Mouse (Mus musculus): ENCODE data around the gene Slc45a3. TPM values are rescaled to one million over a fixed set of nuclear protein-coding genes. Genes with fewer than 3 reads are reported as not detected.
A peak's percentile ranks its signal among the peaks of the same experiment; 100 is the strongest.

Gene Slc45a3
- polyA plus RNA-seq (2014; fragmentation: Nextera tagmentation; extraction: Ambion mirVana) = 1.5 and 1.8 TPM in 2 replicates

- ATAC-seq (peak; percentile 82), DNase-seq (ENCODE audit: low spot score) (peak; percentile 59)
- 0% methylated on average over 33 of the region's 35 CpGs for WGBS
- Histone ChIP-seq H3K9ac (ENCODE audit: low read length) (peak within 1 kb of the TSS; percentile 75), H3K27me3 (replicated peaks; ENCODE audit: control insufficient read depth, insufficient read depth, low read length) (no peaks in the 10 kb centered on the region; the same call in 1 of the 2 replicates), H3K4me1 (ENCODE audit: control insufficient read depth, insufficient read depth, low read length) (peaks cover 3% of the 10 kb centered on the region), H3K36me3 (ENCODE audit: control insufficient read depth, insufficient read depth, low read length) (no peaks in the 10 kb centered on the region), H3K4me3 (ENCODE audit: low read depth, low read length) (peak within 1 kb of the TSS; percentile 81), H3K27ac (ENCODE audit: low read depth, low read length) (no peak within 1 kb of the TSS), H3K4me2 (ENCODE audit: low read length) (peak within 1 kb of the TSS; percentile 98), H3K9me3 (replicated peaks; ENCODE audit: control insufficient read depth, low read length) (no peaks in the 10 kb centered on the region)
Observed at GRCm38 (mm10) chr1:131962606-131963084, at the start of gene Slc45a3. Slc45a3 (plus strand) TSS chr1:131962967.

- no peaks in the 10 kb centered on the region for H3K4me1 ChIP-seq (ENCODE audit: control insufficient read depth, insufficient read depth, low read length)
- H3K4me2 ChIP-seq (ENCODE audit: low read length) = no peak overlapping the region
- no peak overlapping the region for H3K4me3 ChIP-seq (ENCODE audit: low read depth, low read length)
- peaks cover 34% of the 10 kb centered on the region for H3K36me3 ChIP-seq (ENCODE audit: control insufficient read depth, insufficient read depth, low read length)
- ATAC-seq = no peak
- no peak overlapping the region for H3K27ac ChIP-seq (ENCODE audit: low read depth, low read length)
- H3K9me3 ChIP-seq (replicated peaks; ENCODE audit: control insufficient read depth, low read length) = no peaks in the 10 kb centered on the region
- no peaks in the 10 kb centered on the region for H3K27me3 ChIP-seq (replicated peaks; ENCODE audit: control insufficient read depth, insufficient read depth, low read length)
- no peak for DNase-seq (ENCODE audit: low spot score)
- 62% methylated on average over 6 of the region's 6 CpGs for WGBS
- no peak overlapping the region for H3K9ac ChIP-seq (ENCODE audit: low read length)
Observed at GRCm38 (mm10) chr1:131917634-131918033, 45.1 kb upstream of the Slc45a3 start.

GRCm38 (mm10) chr1:131919052-131919451 is 43.7 kb upstream of the Slc45a3 start:
- H3K4me1 ChIP-seq (ENCODE audit: control insufficient read depth, insufficient read depth, low read length) = no peaks in the 10 kb centered on the region
- DNase-seq (ENCODE audit: low spot score) (no peak), ATAC-seq (no peak)
- peaks cover 43% of the 10 kb centered on the region for H3K36me3 ChIP-seq (ENCODE audit: control insufficient read depth, insufficient read depth, low read length)
- no peaks in the 10 kb centered on the region for H3K27me3 ChIP-seq (replicated peaks; ENCODE audit: control insufficient read depth, insufficient read depth, low read length)
- no peak overlapping the region for H3K9ac ChIP-seq (ENCODE audit: low read length)
- H3K4me3 ChIP-seq (ENCODE audit: low read depth, low read length) = no peak overlapping the region
- WGBS = 99% methylated on average over 2 of the region's 2 CpGs
- H3K27ac ChIP-seq (ENCODE audit: low read depth, low read length) = no peak overlapping the region
- no peak overlapping the region for H3K4me2 ChIP-seq (ENCODE audit: low read length)
- H3K9me3 ChIP-seq (replicated peaks; ENCODE audit: control insufficient read depth, low read length) = no peaks in the 10 kb centered on the region

GRCm38 (mm10) chr1:131922100-131922499 is 40.7 kb upstream of the Slc45a3 start:
- Histone ChIP-seq H3K9ac (ENCODE audit: low read length) (no peak overlapping the region), H3K4me3 (ENCODE audit: low read depth, low read length) (no peak overlapping the region), H3K4me2 (ENCODE audit: low read length) (no peak overlapping the region), H3K27me3 (replicated peaks; ENCODE audit: control insufficient read depth, insufficient read depth, low read length) (no peaks in the 10 kb centered on the region), H3K27ac (ENCODE audit: low read depth, low read length) (no peak overlapping the region), H3K36me3 (ENCODE audit: control insufficient read depth, insufficient read depth, low read length) (peaks cover 71% of the 10 kb centered on the region), H3K9me3 (replicated peaks; ENCODE audit: control insufficient read depth, low read length) (no peaks in the 10 kb centered on the region), H3K4me1 (ENCODE audit: control insufficient read depth, insufficient read depth, low read length) (no peaks in the 10 kb centered on the region)
- DNase-seq (ENCODE audit: low spot score) = no peak
- ATAC-seq = no peak
- 97% methylated on average over 3 of the region's 3 CpGs for WGBS

- ATAC-seq (no peak), DNase-seq (ENCODE audit: low spot score) (no peak)
- H3K4me3 ChIP-seq (ENCODE audit: low read depth, low read length) = no peak overlapping the region
- H3K4me1 ChIP-seq (ENCODE audit: control insufficient read depth, insufficient read depth, low read length) = no peaks in the 10 kb centered on the region
- no peak overlapping the region for H3K4me2 ChIP-seq (ENCODE audit: low read length)
- H3K9ac ChIP-seq (ENCODE audit: low read length) = no peak overlapping the region
- no peak overlapping the region for H3K27ac ChIP-seq (ENCODE audit: low read depth, low read length)
- peaks cover 52% of the 10 kb centered on the region for H3K36me3 ChIP-seq (ENCODE audit: control insufficient read depth, insufficient read depth, low read length)
- WGBS = 89% methylated on average over 2 of the region's 2 CpGs
- H3K9me3 ChIP-seq (replicated peaks; ENCODE audit: control insufficient read depth, low read length) = no peaks in the 10 kb centered on the region
- H3K27me3 ChIP-seq (replicated peaks; ENCODE audit: control insufficient read depth, insufficient read depth, low read length) = no peaks in the 10 kb centered on the region
Observed at GRCm38 (mm10) chr1:131933471-131933870, 29.3 kb upstream of the Slc45a3 start.

GRCm38 (mm10) chr1:131937659-131938305 is 25.0 kb upstream of the Slc45a3 start:
- Histone ChIP-seq H3K4me3 (ENCODE audit: low read depth, low read length) (no peak overlapping the region), H3K9ac (ENCODE audit: low read length) (no peak overlapping the region), H3K27me3 (replicated peaks; ENCODE audit: control insufficient read depth, insufficient read depth, low read length) (no peaks in the 10 kb centered on the region), H3K4me1 (ENCODE audit: control insufficient read depth, insufficient read depth, low read length) (no peaks in the 10 kb centered on the region), H3K4me2 (ENCODE audit: low read length) (no peak overlapping the region), H3K27ac (ENCODE audit: low read depth, low read length) (no peak overlapping the region), H3K36me3 (ENCODE audit: control insufficient read depth, insufficient read depth, low read length) (peaks cover 20% of the 10 kb centered on the region), H3K9me3 (replicated peaks; ENCODE audit: control insufficient read depth, low read length) (no peaks in the 10 kb centered on the region)
- peak; percentile 83 for DNase-seq (ENCODE audit: low spot score)
- WGBS = 48% methylated on average over 6 of the region's 6 CpGs
- peak; percentile 63 for ATAC-seq

- DNase-seq (ENCODE audit: low spot score) (peak; percentile 7), ATAC-seq (no peak)
- Histone ChIP-seq H3K9ac (ENCODE audit: low read length) (no peak overlapping the region), H3K4me1 (ENCODE audit: control insufficient read depth, insufficient read depth, low read length) (no peaks in the 10 kb centered on the region), H3K4me3 (ENCODE audit: low read depth, low read length) (no peak overlapping the region), H3K27ac (ENCODE audit: low read depth, low read length) (no peak overlapping the region), H3K9me3 (replicated peaks; ENCODE audit: control insufficient read depth, low read length) (no peaks in the 10 kb centered on the region), H3K27me3 (replicated peaks; ENCODE audit: control insufficient read depth, insufficient read depth, low read length) (no peaks in the 10 kb centered on the region), H3K4me2 (ENCODE audit: low read length) (no peak overlapping the region), H3K36me3 (ENCODE audit: control insufficient read depth, insufficient read depth, low read length) (peaks cover 12% of the 10 kb centered on the region)
- WGBS = 84% methylated on average over 1 of the region's 1 CpGs
Observed at GRCm38 (mm10) chr1:131938811-131939210, 24.0 kb upstream of the Slc45a3 start.

- ATAC-seq = no peak
- H3K4me3 ChIP-seq (ENCODE audit: low read depth, low read length) = no peak overlapping the region
- no peaks in the 10 kb centered on the region for H3K27me3 ChIP-seq (replicated peaks; ENCODE audit: control insufficient read depth, insufficient read depth, low read length)
- H3K4me1 ChIP-seq (ENCODE audit: control insufficient read depth, insufficient read depth, low read length) = no peaks in the 10 kb centered on the region
- 60% methylated on average over 2 of the region's 2 CpGs for WGBS
- H3K9me3 ChIP-seq (replicated peaks; ENCODE audit: control insufficient read depth, low read length) = no peaks in the 10 kb centered on the region
- H3K36me3 ChIP-seq (ENCODE audit: control insufficient read depth, insufficient read depth, low read length) = peaks cover 4% of the 10 kb centered on the region; the same call in 1 of the 2 replicates
- no peak overlapping the region for H3K9ac ChIP-seq (ENCODE audit: low read length)
- H3K27ac ChIP-seq (ENCODE audit: low read depth, low read length) = no peak overlapping the region
- H3K4me2 ChIP-seq (ENCODE audit: low read length) = no peak overlapping the region
- no peak for DNase-seq (ENCODE audit: low spot score)
Observed at GRCm38 (mm10) chr1:131940711-131941244, 22.0 kb upstream of the Slc45a3 start.

GRCm38 (mm10) chr1:131941501-131941900 is 21.3 kb upstream of the Slc45a3 start:
- H3K27ac ChIP-seq (ENCODE audit: low read depth, low read length) = no peak overlapping the region
- 88% methylated on average over 1 of the region's 1 CpGs for WGBS

More at GRCm38 (mm10) chr1:131941501-131941900, 21.3 kb upstream of the Slc45a3 start:
- H3K4me2 ChIP-seq (ENCODE audit: low read length) = no peak overlapping the region
- no peaks in the 10 kb centered on the region for H3K9me3 ChIP-seq (replicated peaks; ENCODE audit: control insufficient read depth, low read length)
- no peaks in the 10 kb centered on the region for H3K27me3 ChIP-seq (replicated peaks; ENCODE audit: control insufficient read depth, insufficient read depth, low read length)
- DNase-seq (ENCODE audit: low spot score) (no peak), ATAC-seq (no peak)
- no peak overlapping the region for H3K9ac ChIP-seq (ENCODE audit: low read length)
- H3K4me1 ChIP-seq (ENCODE audit: control insufficient read depth, insufficient read depth, low read length) = no peaks in the 10 kb centered on the region
- no peak overlapping the region for H3K4me3 ChIP-seq (ENCODE audit: low read depth, low read length)
- 0 out of 2 replicates have a peak, but pooled peaks cover 3% of the 10 kb centered on the region for H3K36me3 ChIP-seq (ENCODE audit: control insufficient read depth, insufficient read depth, low read length)

Measured in forebrain, embryonic 14.5 days (tissue).